Mouse (Mus musculus) neural tube, embryonic 12.5 days (tissue): Measurements from ENCODE around the gene Nfkb2. TPM values are rescaled to one million over a fixed set of nuclear protein-coding genes. Genes with fewer than 3 reads are reported as not detected.

Source experiments
- ATAC-seq: fragments of 200-750 bp; cut with Nextera tagmentation; 2 replicates; pipeline ENCODE4 v1.8.0; 2017; ENCODE audit warnings: low read depth, mild to moderate bottlenecking, moderate TSS enrichment, moderate library complexity; ENCODE audit not compliant: low FRiP score
- H3K27ac ChIP-seq: fragments of 300-500 bp; sonication (generic); 2 replicates; pipeline ENCODE4 v1.5.1; 2016
- H3K27me3 ChIP-seq: fragments of 300-500 bp; sonication (generic); replicated peaks from 2 replicates; pipeline ENCODE4 v1.6.1; 2016; ENCODE audit warnings: mild to moderate bottlenecking
- H3K36me3 ChIP-seq: fragments of 300-500 bp; sonication (generic); 2 replicates; pipeline ENCODE4 v1.6.1; 2016; ENCODE audit warnings: mild to moderate bottlenecking
- H3K4me1 ChIP-seq: fragments of 300-500 bp; sonication (generic); 2 replicates; pipeline ENCODE4 v1.6.1; 2016
- H3K4me2 ChIP-seq: fragments of 300-500 bp; sonication (generic); replicated peaks from 2 replicates; pipeline ENCODE4 v1.6.1; 2016; ENCODE audit warnings: mild to moderate bottlenecking
- H3K4me3 ChIP-seq: fragments of 300-500 bp; sonication (generic); 2 replicates; pipeline ENCODE4 v1.5.1; 2016
- H3K9ac ChIP-seq: fragments of 300-500 bp; sonication (generic); 2 replicates; pipeline ENCODE4 v1.6.1; 2016; ENCODE audit warnings: mild to moderate bottlenecking
- H3K9me3 ChIP-seq: fragments of 300-500 bp; sonication (generic); 2 replicates; pipeline ENCODE4 v1.6.1; 2016; ENCODE audit warnings: mild to moderate bottlenecking
- WGBS: fragments of 180-500 bp; shearing (Covaris S2); methylation state at CpG from one replicate; pipeline ENCODE4 v1.1.7; 2016; 5-methylcytosine and 5-hydroxymethylcytosine counted together
- polyA plus RNA-seq: library from polyadenylated mRNA; unstranded; fragments of >200 nt; fragmentation: Nextera tagmentation; extraction: Ambion mirVana; gene quantifications from 2 replicates; pipeline ENCODE4 v1.2.1, GENCODE M21; 2016

Gene Nfkb2
- polyA plus RNA-seq, 1 experiment from 2014 or later: 4.0 TPM

- Histone ChIP-seq H3K4me3 (peak within 1 kb of the TSS; percentile 66), H3K27me3 (peaks cover 32% of the 10 kb centered on the region), H3K9me3 (no peaks in the 10 kb centered on the region), H3K36me3 (peaks cover 29% of the 10 kb centered on the region), H3K27ac (peak within 1 kb of the TSS; percentile 83), H3K4me2 (peak within 1 kb of the TSS; percentile 100), H3K9ac (peak within 1 kb of the TSS; percentile 73), H3K4me1 (peaks cover 33% of the 10 kb centered on the region)
- WGBS: under 1% methylated on average over 81 of the region's 81 CpGs
- ATAC-seq: peak; percentile 85
Observed at GRCm38 (mm10) chr19:46328081-46329030, 24.2 kb downstream of the Nfkb2 start, which contains the start of gene Fbxl15. Gene Fbxl15 (plus strand): TSS chr19:46328184.

- peak overlapping the region; percentile 100 for H3K4me2 ChIP-seq
- H3K4me3 ChIP-seq: peak overlapping the region; percentile 66
- H3K9me3 ChIP-seq: no peaks in the 10 kb centered on the region
- ATAC-seq: peak; percentile 1; the same call in 1 of the 2 replicates
- peak overlapping the region; percentile 73 for H3K9ac ChIP-seq
- peaks cover 24% of the 10 kb centered on the region for H3K27me3 ChIP-seq
- under 1% methylated on average over 54 of the region's 54 CpGs for WGBS
- H3K36me3 ChIP-seq: peaks cover 29% of the 10 kb centered on the region
- H3K4me1 ChIP-seq: peaks cover 33% of the 10 kb centered on the region
- H3K27ac ChIP-seq: peak overlapping the region; percentile 83; the same call in 1 of the 2 replicates
Observed at GRCm38 (mm10) chr19:46329031-46329641, 25.0 kb downstream of the Nfkb2 start.

- ATAC-seq: no peak
- Histone ChIP-seq H3K4me1 (peaks cover 33% of the 10 kb centered on the region), H3K36me3 (peaks cover 29% of the 10 kb centered on the region), H3K4me2 (peak overlapping the region; percentile 100), H3K27me3 (peaks cover 16% of the 10 kb centered on the region), H3K9me3 (no peaks in the 10 kb centered on the region), H3K4me3 (peak overlapping the region; percentile 11; the same call in 1 of the 2 replicates), H3K9ac (no peak overlapping the region), H3K27ac (no peak overlapping the region)
- 7% methylated on average over 16 of the region's 16 CpGs for WGBS
Observed at GRCm38 (mm10) chr19:46329951-46330350, 25.8 kb downstream of the Nfkb2 start.

GRCm38 (mm10) chr19:46330696-46331095, 26.6 kb downstream of the Nfkb2 start:
- no peak overlapping the region for H3K9ac ChIP-seq
- peaks cover 8% of the 10 kb centered on the region for H3K27me3 ChIP-seq
- H3K9me3 ChIP-seq: no peaks in the 10 kb centered on the region
- peak overlapping the region; percentile 100 for H3K4me2 ChIP-seq
- H3K4me3 ChIP-seq: no peak overlapping the region
- peaks cover 29% of the 10 kb centered on the region for H3K36me3 ChIP-seq
- no peak for ATAC-seq
- 91% methylated on average over 12 of the region's 12 CpGs for WGBS
- peaks cover 33% of the 10 kb centered on the region for H3K4me1 ChIP-seq
- no peak overlapping the region for H3K27ac ChIP-seq

GRCm38 (mm10) chr19:46331326-46331725, 27.2 kb downstream of the Nfkb2 start:
- no peak overlapping the region for H3K4me3 ChIP-seq
- no peaks in the 10 kb centered on the region for H3K9me3 ChIP-seq
- H3K27me3 ChIP-seq: peaks cover 2% of the 10 kb centered on the region; the same call in 1 of the 2 replicates
- H3K9ac ChIP-seq: no peak overlapping the region
- peaks cover 30% of the 10 kb centered on the region for H3K4me1 ChIP-seq
- H3K36me3 ChIP-seq: peaks cover 29% of the 10 kb centered on the region
- 90% methylated on average over 14 of the region's 14 CpGs for WGBS
- H3K4me2 ChIP-seq: no peak overlapping the region
- no peak overlapping the region for H3K27ac ChIP-seq
- no peak for ATAC-seq

- H3K9me3 ChIP-seq: no peaks in the 10 kb centered on the region
- no peak for ATAC-seq
- H3K27me3 ChIP-seq: no peaks in the 10 kb centered on the region
- no peak overlapping the region for H3K9ac ChIP-seq
- 0 out of 2 replicates have a peak overlapping the region, but pooled peaks have one; percentile 2 for H3K4me2 ChIP-seq
- H3K4me1 ChIP-seq: peaks cover 28% of the 10 kb centered on the region
- H3K27ac ChIP-seq: no peak overlapping the region
- 87% methylated on average over 3 of the region's 3 CpGs for WGBS
- no peak overlapping the region for H3K4me3 ChIP-seq
- peaks cover 29% of the 10 kb centered on the region for H3K36me3 ChIP-seq
Observed at GRCm38 (mm10) chr19:46331936-46332335, 27.8 kb downstream of the Nfkb2 start.

- no peak overlapping the region; the same call in 1 of the 2 replicates for H3K4me2 ChIP-seq
- no peak overlapping the region for H3K27ac ChIP-seq
- H3K9me3 ChIP-seq: no peaks in the 10 kb centered on the region
- H3K9ac ChIP-seq: no peak overlapping the region
- H3K4me3 ChIP-seq: no peak overlapping the region
- peaks cover 27% of the 10 kb centered on the region for H3K4me1 ChIP-seq
- peaks cover 29% of the 10 kb centered on the region for H3K36me3 ChIP-seq
- H3K27me3 ChIP-seq: no peaks in the 10 kb centered on the region
- WGBS: 45% methylated on average over 7 of the region's 7 CpGs
- no peak for ATAC-seq
Observed at GRCm38 (mm10) chr19:46332721-46333339, 28.7 kb downstream of the Nfkb2 start.

- Histone ChIP-seq H3K4me2 (no peak overlapping the region), H3K9me3 (no peaks in the 10 kb centered on the region), H3K4me3 (no peak overlapping the region), H3K9ac (no peak overlapping the region), H3K27ac (no peak overlapping the region), H3K4me1 (peaks cover 22% of the 10 kb centered on the region), H3K27me3 (no peaks in the 10 kb centered on the region), H3K36me3 (peaks cover 29% of the 10 kb centered on the region)
- ATAC-seq: no peak
- WGBS: 87% methylated on average over 3 of the region's 3 CpGs
Observed at GRCm38 (mm10) chr19:46333906-46334305, 29.8 kb downstream of the Nfkb2 start.

- ATAC-seq: peak; percentile 51
- Histone ChIP-seq H3K27me3 (no peaks in the 10 kb centered on the region), H3K4me1 (peaks cover 6% of the 10 kb centered on the region), H3K9me3 (no peaks in the 10 kb centered on the region), H3K4me2 (peak overlapping the region; percentile 65), H3K9ac (peak overlapping the region; percentile 68), H3K4me3 (peak overlapping the region; percentile 54), H3K27ac (peak overlapping the region; percentile 16; the same call in 1 of the 2 replicates), H3K36me3 (no peaks in the 10 kb centered on the region)
- WGBS: 34% methylated on average over 15 of the region's 15 CpGs
Observed at GRCm38 (mm10) chr19:46337719-46338330, 33.7 kb downstream of the Nfkb2 start.

GRCm38 (mm10) chr19:46338331-46338936, 34.3 kb downstream of the Nfkb2 start, which contains the start of gene Cuedc2:
Gene Cuedc2 (minus strand): TSS chr19:46338702.
- peaks cover 6% of the 10 kb centered on the region for H3K4me1 ChIP-seq
- peak within 1 kb of the TSS; percentile 68 for H3K9ac ChIP-seq
- H3K36me3 ChIP-seq: no peaks in the 10 kb centered on the region
- H3K4me3 ChIP-seq: peak within 1 kb of the TSS; percentile 54
- H3K9me3 ChIP-seq: no peaks in the 10 kb centered on the region
- WGBS: under 1% methylated on average over 31 of the region's 31 CpGs
- H3K27me3 ChIP-seq: no peaks in the 10 kb centered on the region
- peak within 1 kb of the TSS; percentile 16 for H3K27ac ChIP-seq
- peak within 1 kb of the TSS; percentile 65 for H3K4me2 ChIP-seq
- ATAC-seq: peak; percentile 87

- Histone ChIP-seq H3K9me3 (no peaks in the 10 kb centered on the region), H3K4me1 (peaks cover 6% of the 10 kb centered on the region), H3K4me3 (no peak overlapping the region), H3K36me3 (no peaks in the 10 kb centered on the region), H3K9ac (no peak overlapping the region), H3K4me2 (peak overlapping the region; percentile 40), H3K27ac (no peak overlapping the region), H3K27me3 (no peaks in the 10 kb centered on the region)
- no peak for ATAC-seq
- WGBS: 56% methylated on average over 6 of the region's 6 CpGs
Observed at GRCm38 (mm10) chr19:46338942-46339286, 34.8 kb downstream of the Nfkb2 start.
